Mouse (Mus musculus): ENCODE data around the gene Naip2.

DNA sequence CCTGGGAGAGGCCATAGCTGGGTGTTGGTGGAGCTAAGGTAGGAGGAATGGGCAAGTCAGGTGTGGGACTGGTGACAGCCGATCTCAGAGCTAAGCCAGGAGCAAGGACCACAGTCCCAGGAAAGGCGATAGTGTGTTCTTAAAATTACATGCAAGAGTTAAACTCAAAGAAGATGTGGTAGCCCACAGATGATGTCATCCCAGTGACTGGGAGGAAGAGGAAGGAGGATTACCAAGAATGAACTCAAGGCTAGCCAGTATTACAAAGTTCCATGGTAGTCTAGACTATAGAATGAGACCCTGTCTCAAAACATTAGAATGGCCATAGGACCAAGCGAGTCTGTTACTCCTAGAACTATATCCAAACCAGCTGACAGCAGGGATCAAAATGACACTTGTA is 45.3 kb downstream of the Naip2 start:
- TF ChIP-seq CTCF (IDR thresholded peaks at IDR 0.05; ENCODE audit: low read depth) (no peak), EP300 (IDR thresholded peaks at IDR 0.05; ENCODE audit: low read depth) (no peak)
